Mouse (Mus musculus): ENCODE results near the gene Nkapd1. TPM values are rescaled to one million over a fixed set of nuclear protein-coding genes. Genes with fewer than 3 reads are reported as not detected.
A peak's percentile ranks its signal among the peaks of the same experiment; 100 is the strongest.

The Nkapd1 gene
- polyA plus RNA-seq (2015; fragmentation: Nextera tagmentation; extraction: Ambion mirVana): 23.1 and 25.2 TPM in 2 replicates

GRCm38 (mm10) chr9:50616766-50617603, at the start of gene Nkapd1, which contains the start of gene Pih1d2:
TSS of gene Nkapd1 (minus strand) at chr9:50617464.
TSS of gene Pih1d2 (plus strand) at chr9:50617321.
- H3K9ac ChIP-seq: peak within 1 kb of the TSS; percentile 96
- peak within 1 kb of the TSS; percentile 59 for H3K4me2 ChIP-seq (replicated peaks)
- no peaks in the 10 kb centered on the region for H3K9me3 ChIP-seq (replicated peaks)
- peaks cover 27% of the 10 kb centered on the region for H3K36me3 ChIP-seq
- H3K4me1 ChIP-seq: peaks cover 11% of the 10 kb centered on the region
- H3K27me3 ChIP-seq: no peaks in the 10 kb centered on the region
- under 1% methylated on average over 80 of the region's 81 CpGs for WGBS
- H3K4me3 ChIP-seq (replicated peaks): peak within 1 kb of the TSS; percentile 79
- peak within 1 kb of the TSS; percentile 97 for H3K27ac ChIP-seq (replicated peaks)
- ATAC-seq (ENCODE audit: insufficient number of reproducible peaks, low FRiP score, low TSS enrichment, low read depth): peak; percentile 93

GRCm38 (mm10) chr9:50666442-50666841, 49.2 kb upstream of the Nkapd1 start:
- Histone ChIP-seq H3K27me3 (no peaks in the 10 kb centered on the region), H3K4me2 (replicated peaks) (no peak overlapping the region), H3K9me3 (replicated peaks) (no peaks in the 10 kb centered on the region), H3K27ac (replicated peaks) (no peak overlapping the region), H3K9ac (no peak overlapping the region), H3K4me3 (replicated peaks) (no peak overlapping the region), H3K4me1 (no peaks in the 10 kb centered on the region), H3K36me3 (peaks cover 29% of the 10 kb centered on the region)
- 85% methylated on average over 6 of the region's 6 CpGs for WGBS
- no peak for ATAC-seq (ENCODE audit: insufficient number of reproducible peaks, low FRiP score, low TSS enrichment, low read depth)

DNA sequence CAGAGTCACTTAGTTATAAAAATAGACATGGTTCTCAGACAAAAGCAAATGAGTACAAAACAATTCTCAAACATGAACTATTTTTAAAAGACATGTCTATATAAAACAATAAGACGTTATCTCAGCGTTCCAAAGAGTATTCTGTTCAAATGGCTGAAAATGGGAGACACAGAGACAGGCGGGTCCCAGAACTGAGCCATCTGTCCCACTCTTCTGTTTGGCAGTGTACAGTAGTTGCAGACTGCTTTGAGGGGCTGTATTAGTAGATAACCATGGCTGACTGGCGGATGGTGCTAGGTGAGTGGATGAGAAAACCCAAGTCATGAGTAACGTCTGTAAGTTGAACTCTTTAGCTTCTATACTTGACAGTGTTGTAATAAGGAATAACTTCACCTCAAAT, 47.6 kb upstream of the Nkapd1 start:
- H3K27me3 ChIP-seq: no peaks in the 10 kb centered on the region
- H3K4me2 ChIP-seq (replicated peaks): no peak overlapping the region
- H3K9me3 ChIP-seq (replicated peaks): no peaks in the 10 kb centered on the region
- peaks cover 5% of the 10 kb centered on the region; the same call in 1 of the 2 replicates for H3K4me1 ChIP-seq
- H3K9ac ChIP-seq: no peak overlapping the region
- ATAC-seq (ENCODE audit: insufficient number of reproducible peaks, low FRiP score, low TSS enrichment, low read depth): no peak
- H3K4me3 ChIP-seq (replicated peaks): no peak overlapping the region
- H3K27ac ChIP-seq (replicated peaks): no peak overlapping the region
- H3K36me3 ChIP-seq: peaks cover 29% of the 10 kb centered on the region
- WGBS: 85% methylated on average over 5 of the region's 5 CpGs

GRCm38 (mm10) chr9:50660431-50660830, 43.2 kb upstream of the Nkapd1 start:
- peak overlapping the region; percentile 76 for H3K4me3 ChIP-seq (replicated peaks)
- WGBS: 17% methylated on average over 12 of the region's 12 CpGs
- no peaks in the 10 kb centered on the region for H3K27me3 ChIP-seq
- peaks cover 18% of the 10 kb centered on the region for H3K36me3 ChIP-seq
- H3K27ac ChIP-seq (replicated peaks): no peak overlapping the region
- H3K9ac ChIP-seq: no peak overlapping the region
- H3K9me3 ChIP-seq (replicated peaks): no peaks in the 10 kb centered on the region
- H3K4me1 ChIP-seq: peaks cover 16% of the 10 kb centered on the region
- peak overlapping the region; percentile 74 for H3K4me2 ChIP-seq (replicated peaks)
- ATAC-seq (ENCODE audit: insufficient number of reproducible peaks, low FRiP score, low TSS enrichment, low read depth): no peak

DNA sequence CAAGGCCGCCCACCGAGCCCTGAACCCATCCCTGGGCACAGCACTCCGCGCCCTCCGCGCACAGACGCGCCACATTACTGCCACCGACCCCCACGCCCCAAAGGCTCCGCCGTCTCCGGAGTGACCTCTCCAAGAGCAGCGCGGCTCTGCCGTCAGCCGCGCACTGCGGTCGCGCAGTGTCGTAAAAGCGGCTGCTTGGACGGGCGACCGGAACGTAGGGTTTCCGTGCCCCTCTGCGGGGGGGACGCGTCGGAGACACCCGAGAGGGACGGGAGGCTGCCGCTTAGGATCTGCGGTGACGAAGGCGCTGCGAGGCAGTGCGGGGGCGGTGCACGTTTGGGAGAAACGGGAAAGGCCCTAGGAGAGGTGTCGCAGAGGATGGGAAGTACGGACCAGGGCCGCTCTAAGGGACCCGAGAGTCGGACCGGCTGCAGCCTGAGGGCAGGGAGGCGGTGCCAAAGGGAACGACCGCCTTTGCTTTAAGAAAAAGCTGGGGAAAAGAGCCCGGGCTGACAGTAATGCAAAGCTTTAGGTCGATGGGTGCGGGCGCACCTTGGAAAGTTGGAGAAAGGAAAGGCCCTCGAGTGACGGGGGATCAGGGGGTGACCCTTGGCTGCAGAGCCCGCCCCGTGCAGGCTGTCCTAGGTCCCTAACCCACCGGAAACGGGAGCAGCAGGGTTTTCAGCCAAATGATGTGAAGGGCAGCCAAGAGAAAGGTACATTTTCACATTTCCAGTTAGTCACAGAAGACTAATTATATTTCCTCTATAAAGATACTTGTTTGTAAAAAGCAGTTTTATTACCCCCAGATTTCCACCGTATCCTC, 42.3 kb upstream of the Nkapd1 start, which contains the start of gene Dlat:
Gene Dlat, minus strand, starts transcription at position 389 of the 826 bp plus-strand sequence.
- WGBS: under 1% methylated on average over 63 of the region's 63 CpGs
- H3K9me3 ChIP-seq (replicated peaks): no peaks in the 10 kb centered on the region
- H3K9ac ChIP-seq: peak within 1 kb of the TSS; percentile 72
- peaks cover 16% of the 10 kb centered on the region for H3K4me1 ChIP-seq
- ATAC-seq (ENCODE audit: insufficient number of reproducible peaks, low FRiP score, low TSS enrichment, low read depth): peak; percentile 90
- peaks cover 23% of the 10 kb centered on the region for H3K36me3 ChIP-seq
- peak within 1 kb of the TSS; percentile 83 for H3K27ac ChIP-seq (replicated peaks)
- peak within 1 kb of the TSS; percentile 74 for H3K4me2 ChIP-seq (replicated peaks)
- peak within 1 kb of the TSS; percentile 76 for H3K4me3 ChIP-seq (replicated peaks)
- no peaks in the 10 kb centered on the region for H3K27me3 ChIP-seq

DNA sequence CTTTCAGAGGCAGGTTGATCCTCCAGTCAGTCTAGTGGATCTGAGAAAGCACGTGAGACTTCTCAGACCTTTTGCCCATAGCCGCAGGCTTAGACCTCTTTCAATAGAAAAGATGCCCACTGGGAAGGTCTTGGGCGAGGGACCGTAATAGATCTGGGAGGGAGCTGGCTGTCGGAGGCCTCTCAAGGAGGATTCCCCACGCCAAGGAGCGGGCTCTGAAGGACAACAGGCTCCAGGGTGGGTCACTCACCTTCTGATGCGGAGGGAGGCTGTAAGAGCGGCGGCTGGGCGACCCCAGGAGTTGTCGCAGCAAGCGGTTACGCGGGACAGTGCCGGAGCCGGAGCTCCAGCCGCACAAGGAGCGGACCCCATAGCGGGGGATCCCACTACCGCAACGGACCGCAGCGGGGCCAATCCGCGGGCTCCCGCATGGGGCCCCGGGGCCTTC, 41.7 kb upstream of the Nkapd1 start:
- Histone ChIP-seq H3K4me2 (replicated peaks) (peak overlapping the region; percentile 74), H3K27me3 (no peaks in the 10 kb centered on the region), H3K36me3 (peaks cover 27% of the 10 kb centered on the region), H3K27ac (replicated peaks) (peak overlapping the region; percentile 83), H3K9ac (peak overlapping the region; percentile 72), H3K4me3 (replicated peaks) (peak overlapping the region; percentile 76), H3K9me3 (replicated peaks) (no peaks in the 10 kb centered on the region), H3K4me1 (peaks cover 16% of the 10 kb centered on the region)
- under 1% methylated on average over 28 of the region's 28 CpGs for WGBS
- no peak; the same call in 1 of the 2 replicates for ATAC-seq (ENCODE audit: insufficient number of reproducible peaks, low FRiP score, low TSS enrichment, low read depth)

- peak overlapping the region; percentile 76 for H3K4me3 ChIP-seq (replicated peaks)
- 17% methylated on average over 5 of the region's 5 CpGs for WGBS
- no peak overlapping the region for H3K27ac ChIP-seq (replicated peaks)
- ATAC-seq (ENCODE audit: insufficient number of reproducible peaks, low FRiP score, low TSS enrichment, low read depth): no peak
- peak overlapping the region; percentile 74 for H3K4me2 ChIP-seq (replicated peaks)
- peaks cover 30% of the 10 kb centered on the region for H3K36me3 ChIP-seq
- H3K9me3 ChIP-seq (replicated peaks): no peaks in the 10 kb centered on the region
- no peaks in the 10 kb centered on the region for H3K27me3 ChIP-seq
- H3K4me1 ChIP-seq: peaks cover 16% of the 10 kb centered on the region
- H3K9ac ChIP-seq: no peak overlapping the region
These were observed 41.1 kb upstream of the Nkapd1 start for GRCm38 (mm10) chr9:50658391-50658790.

DNA sequence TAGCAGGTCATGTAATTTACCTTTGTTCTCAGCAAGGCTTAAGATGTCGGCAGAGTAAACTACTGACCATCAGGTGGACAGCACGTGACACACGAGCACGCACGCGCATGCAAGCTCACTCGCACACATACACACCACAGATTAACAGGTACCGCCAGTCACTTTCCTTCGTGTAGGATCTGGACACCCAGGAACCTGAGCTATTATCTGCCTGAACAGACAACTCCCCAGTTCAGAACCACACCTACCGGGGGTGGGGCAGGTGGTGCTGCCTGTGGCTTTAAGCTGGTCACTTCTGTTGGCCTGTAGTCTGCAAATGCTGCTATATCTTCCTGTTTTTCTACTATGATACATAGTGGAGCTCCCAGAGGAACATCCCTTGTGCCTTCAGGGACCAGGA, 33.2 kb upstream of the Nkapd1 start:
- H3K36me3 ChIP-seq: peaks cover 88% of the 10 kb centered on the region
- 96% methylated on average over 10 of the region's 10 CpGs for WGBS

DNA sequence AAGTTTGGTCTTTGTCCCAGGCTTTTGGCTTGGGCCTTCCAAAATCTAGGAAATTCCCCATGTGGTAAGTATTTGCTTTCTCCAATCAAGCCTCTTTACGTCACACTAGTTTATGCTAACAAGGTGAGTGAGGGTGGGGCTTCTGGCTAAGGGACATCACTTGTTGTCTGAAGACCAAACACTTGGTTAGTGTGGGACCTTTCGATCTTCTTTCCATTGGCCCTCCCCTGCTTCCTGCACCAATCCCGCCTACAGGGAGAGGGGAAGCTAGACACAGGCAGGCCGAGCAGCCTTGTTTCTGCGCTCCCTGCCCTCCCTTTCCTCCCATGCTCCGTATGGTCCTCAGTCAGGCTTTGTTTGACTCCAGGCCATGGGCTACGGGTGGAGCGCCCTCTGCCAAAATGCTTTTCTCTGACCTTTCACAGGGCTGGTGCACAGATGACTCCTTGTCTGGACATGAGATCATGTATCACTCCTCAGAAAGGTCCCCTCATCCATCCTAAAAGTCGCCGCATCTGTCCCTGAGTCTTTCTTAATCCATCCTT, 29.6 kb upstream of the Nkapd1 start:
- no peaks in the 10 kb centered on the region for H3K27me3 ChIP-seq
- no peaks in the 10 kb centered on the region for H3K9me3 ChIP-seq (replicated peaks)

More for the DNA sequence above, 33.2 kb upstream of the Nkapd1 start:
- ATAC-seq (ENCODE audit: insufficient number of reproducible peaks, low FRiP score, low TSS enrichment, low read depth): no peak
- Histone ChIP-seq H3K4me1 (no peaks in the 10 kb centered on the region), H3K27ac (replicated peaks) (no peak overlapping the region), H3K4me2 (replicated peaks) (no peak overlapping the region), H3K9me3 (replicated peaks) (no peaks in the 10 kb centered on the region), H3K27me3 (no peaks in the 10 kb centered on the region), H3K4me3 (replicated peaks) (no peak overlapping the region), H3K9ac (no peak overlapping the region)

DNA sequence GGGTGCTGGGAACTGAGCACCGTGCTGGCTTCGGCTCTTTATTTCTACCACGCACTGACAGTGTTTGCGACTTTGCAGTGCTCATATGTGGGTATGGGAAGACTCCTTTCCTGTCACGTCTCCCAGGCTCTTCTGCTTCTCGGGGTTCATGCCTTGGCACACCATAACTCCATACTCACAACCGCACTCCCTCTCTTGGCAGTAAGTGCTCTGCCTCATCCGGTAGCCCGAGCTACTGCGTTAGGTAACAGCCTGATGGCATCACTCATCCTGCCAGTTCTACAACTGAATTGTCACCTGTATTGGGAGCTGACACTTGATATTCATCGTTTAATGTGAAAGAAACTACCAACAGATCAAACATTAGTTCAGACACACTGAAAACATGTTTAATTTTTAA, 17.0 kb upstream of the Nkapd1 start:
- Histone ChIP-seq H3K9me3 (replicated peaks) (no peaks in the 10 kb centered on the region), H3K9ac (no peak overlapping the region), H3K36me3 (peaks cover 54% of the 10 kb centered on the region), H3K4me3 (replicated peaks) (no peak overlapping the region), H3K27ac (replicated peaks) (no peak overlapping the region), H3K27me3 (no peaks in the 10 kb centered on the region), H3K4me2 (replicated peaks) (no peak overlapping the region), H3K4me1 (no peaks in the 10 kb centered on the region)
- 93% methylated on average over 11 of the region's 11 CpGs for WGBS
- ATAC-seq (ENCODE audit: insufficient number of reproducible peaks, low FRiP score, low TSS enrichment, low read depth): no peak

More for the DNA sequence above, 29.6 kb upstream of the Nkapd1 start:
- H3K36me3 ChIP-seq: peaks cover 90% of the 10 kb centered on the region
- H3K9ac ChIP-seq: no peak overlapping the region
- H3K4me2 ChIP-seq (replicated peaks): no peak overlapping the region
- ATAC-seq (ENCODE audit: insufficient number of reproducible peaks, low FRiP score, low TSS enrichment, low read depth): no peak
- H3K4me3 ChIP-seq (replicated peaks): no peak overlapping the region
- H3K27ac ChIP-seq (replicated peaks): no peak overlapping the region
- H3K4me1 ChIP-seq: no peaks in the 10 kb centered on the region
- WGBS: 70% methylated on average over 10 of the region's 10 CpGs

DNA sequence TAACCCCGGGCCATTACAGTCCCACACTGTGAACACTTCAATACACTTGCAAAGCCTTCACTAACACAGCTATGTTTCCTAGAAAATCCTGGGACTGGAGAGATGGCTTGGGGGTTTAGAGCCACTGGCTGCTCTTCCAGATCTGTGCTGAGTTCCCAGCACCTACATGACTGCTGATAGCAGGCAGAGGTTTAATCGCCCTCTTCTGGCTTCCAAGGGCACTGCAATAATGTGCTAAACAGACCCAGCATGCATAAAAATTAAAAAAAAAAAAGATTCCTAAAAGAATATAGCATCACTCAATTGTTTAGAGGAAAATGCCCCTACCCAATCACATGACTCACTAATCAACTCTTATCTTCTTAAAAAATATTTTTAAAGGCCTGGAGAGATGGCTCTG, 15.8 kb upstream of the Nkapd1 start:
- ATAC-seq (ENCODE audit: insufficient number of reproducible peaks, low FRiP score, low TSS enrichment, low read depth): no peak
- Histone ChIP-seq H3K27ac (replicated peaks) (no peak overlapping the region), H3K9ac (no peak overlapping the region), H3K4me2 (replicated peaks) (no peak overlapping the region), H3K4me3 (replicated peaks) (no peak overlapping the region), H3K9me3 (replicated peaks) (no peaks in the 10 kb centered on the region), H3K27me3 (no peaks in the 10 kb centered on the region), H3K4me1 (no peaks in the 10 kb centered on the region), H3K36me3 (peaks cover 43% of the 10 kb centered on the region)
- WGBS: 55% methylated on average over 2 of the region's 2 CpGs
